Mouse (Mus musculus) liver, adult 2 months (tissue): ENCODE measurements around the gene Dok5. TPM values are rescaled to one million over a fixed set of nuclear protein-coding genes. Genes with fewer than 3 reads are reported as not detected.

ENCODE experiments used
- DNase-seq: peaks from one replicate; pipeline ENCODE4 v3.0.0-alpha.2; 2011; ENCODE audit warnings: low read depth, low spot score; ENCODE audit errors: extremely low read depth
- H3K27ac ChIP-seq: fragments of 200-500 bp; replicated peaks from 2 replicates; pipeline ENCODE4 v1.5.1; 2012; ENCODE audit warnings: low read depth, mild to moderate bottlenecking, control low read depth, inconsistent platforms, low read length; ENCODE audit not compliant: insufficient read depth
- H3K27me3 ChIP-seq: fragments of 200-500 bp; 2 replicates; pipeline ENCODE4 v1.6.1; 2012; ENCODE audit warnings: mild to moderate bottlenecking, moderate library complexity, low read length, inconsistent platforms; ENCODE audit not compliant: control insufficient read depth, insufficient read depth
- H3K36me3 ChIP-seq: fragments of 200-500 bp; 2 replicates; pipeline ENCODE4 v1.6.1; 2012; ENCODE audit warnings: low read length, inconsistent platforms; ENCODE audit not compliant: control insufficient read depth, insufficient read depth
- H3K4me1 ChIP-seq: fragments of 200-500 bp; 2 replicates; pipeline ENCODE4 v1.6.1; 2011; ENCODE audit warnings: low read length; ENCODE audit not compliant: control insufficient read depth, insufficient read depth
- H3K4me3 ChIP-seq: fragments of 200-500 bp; 2 replicates; pipeline ENCODE4 v1.5.1; 2011; ENCODE audit warnings: low read depth, mild to moderate bottlenecking, control low read depth, low read length, moderate library complexity; ENCODE audit not compliant: insufficient read depth
- H3K79me2 ChIP-seq: fragments of 200-500 bp; 2 replicates; pipeline ENCODE4 v1.6.1; 2012; ENCODE audit warnings: inconsistent platforms, mild to moderate bottlenecking, low read length, moderate library complexity; ENCODE audit not compliant: control insufficient read depth, insufficient read depth
- H3K9ac ChIP-seq: fragments of 200-500 bp; 2 replicates; pipeline ENCODE4 v1.6.1; 2012; ENCODE audit warnings: low read depth, mild to moderate bottlenecking, control low read depth, inconsistent platforms, low read length
- CTCF ChIP-seq: fragments of 200-500 bp; IDR thresholded peaks from 2 replicates; pipeline ENCODE4 v1.5.1; 2011; ENCODE audit warnings: low read depth, low read length, control low read depth
- POLR2A ChIP-seq: fragments of 200-500 bp; IDR thresholded peaks from 2 replicates; pipeline ENCODE4 v1.6.1; 2011; ENCODE audit warnings: low read length, control low read depth; ENCODE audit not compliant: insufficient read depth; ENCODE audit errors: extremely low read depth
- WGBS: fragments of 180-500 bp; shearing (Covaris S2); methylation state at CpG from one replicate; pipeline ENCODE4 v1.1.7; 2018; 5-methylcytosine and 5-hydroxymethylcytosine counted together
- polyA plus RNA-seq: library from polyadenylated mRNA; depleted of rRNA; stranded (reverse); fragments of >200 nt; gene quantifications from 2 replicates; pipeline ENCODE4 v1.2.3, GENCODE M21; 2012
- total RNA-seq: library from RNA; depleted of rRNA; stranded (reverse); fragments of >200 nt; gene quantifications from 2 replicates; pipeline ENCODE4 v1.2.3, GENCODE M21; 2014

The Dok5 gene
- total and polyA plus RNA-seq, 2 experiments, result not detected

DNA sequence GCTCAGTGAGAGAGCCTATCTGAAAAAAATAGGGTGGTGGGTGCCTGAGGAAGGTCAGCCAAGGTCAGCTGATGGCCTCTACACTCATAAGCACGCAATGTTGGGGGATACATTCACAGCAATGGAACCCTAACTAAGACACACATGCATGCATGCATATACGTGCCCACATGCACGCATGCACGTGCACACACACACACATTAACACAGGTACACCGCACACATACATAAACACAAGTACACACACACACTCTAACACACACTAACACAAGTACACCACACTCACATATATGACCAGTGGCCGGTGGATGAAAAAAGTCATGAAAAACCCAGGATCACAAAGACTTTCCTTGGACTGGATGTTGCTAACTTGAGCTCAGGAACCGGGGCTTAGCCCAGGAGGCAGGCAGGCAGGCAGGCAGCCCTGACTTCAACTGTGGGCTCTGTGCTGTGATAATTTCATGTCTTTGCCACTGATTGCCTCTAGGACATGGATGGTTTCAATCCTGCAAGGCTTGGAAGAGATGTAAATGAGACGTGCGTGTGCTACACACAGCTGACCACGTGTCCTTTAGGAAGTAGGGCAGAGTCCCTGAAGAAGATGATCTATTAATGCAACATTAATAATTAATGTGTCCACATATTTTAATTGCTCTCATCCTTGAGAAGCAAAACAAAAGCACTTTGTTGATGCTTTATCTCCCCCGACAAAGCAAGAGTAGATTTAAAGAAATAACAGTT is 48.6 kb downstream of the Dok5 start:
- H3K4me3 ChIP-seq, result no peak overlapping the region
- WGBS, result 89% methylated on average over 11 of the region's 11 CpGs
- no peak for TF ChIP-seq CTCF
- TF ChIP-seq POLR2A, result no peak
- DNase-seq, result no peak
- H3K79me2 ChIP-seq, result no peaks in the 10 kb centered on the region
- H3K27ac ChIP-seq, result no peak overlapping the region
- no peaks in the 10 kb centered on the region for H3K27me3 ChIP-seq
- H3K9ac ChIP-seq, result no peak overlapping the region
- H3K4me1 ChIP-seq, result no peaks in the 10 kb centered on the region
- no peaks in the 10 kb centered on the region for H3K36me3 ChIP-seq

DNA sequence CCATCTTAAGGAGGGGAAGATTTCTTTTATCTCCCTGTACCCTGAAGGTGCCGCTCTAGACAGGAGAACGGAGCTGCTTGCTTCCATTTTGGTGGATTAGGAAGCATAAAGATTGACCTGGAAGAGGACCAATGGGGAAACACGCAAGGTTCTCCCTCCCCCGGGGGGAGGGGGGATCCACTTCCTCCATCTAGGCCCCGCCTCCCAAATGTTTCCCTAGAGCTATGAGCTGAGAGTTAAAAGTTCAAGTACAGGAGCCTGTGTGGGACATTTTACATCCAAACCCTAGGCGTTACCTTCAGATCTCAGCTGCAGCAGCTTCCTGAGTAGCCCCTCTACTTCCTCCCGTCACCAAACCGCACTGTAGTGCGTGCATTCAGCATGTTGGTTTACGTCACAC is 56.5 kb downstream of the Dok5 start:
- Histone ChIP-seq H3K4me3 (no peak overlapping the region), H3K27me3 (no peaks in the 10 kb centered on the region), H3K4me1 (no peaks in the 10 kb centered on the region), H3K79me2 (no peaks in the 10 kb centered on the region), H3K9ac (no peak overlapping the region), H3K27ac (no peak overlapping the region), H3K36me3 (no peaks in the 10 kb centered on the region)
- TF ChIP-seq CTCF (no peak), POLR2A (no peak)
- 91% methylated on average over 10 of the region's 10 CpGs for WGBS
- DNase-seq, result no peak

DNA sequence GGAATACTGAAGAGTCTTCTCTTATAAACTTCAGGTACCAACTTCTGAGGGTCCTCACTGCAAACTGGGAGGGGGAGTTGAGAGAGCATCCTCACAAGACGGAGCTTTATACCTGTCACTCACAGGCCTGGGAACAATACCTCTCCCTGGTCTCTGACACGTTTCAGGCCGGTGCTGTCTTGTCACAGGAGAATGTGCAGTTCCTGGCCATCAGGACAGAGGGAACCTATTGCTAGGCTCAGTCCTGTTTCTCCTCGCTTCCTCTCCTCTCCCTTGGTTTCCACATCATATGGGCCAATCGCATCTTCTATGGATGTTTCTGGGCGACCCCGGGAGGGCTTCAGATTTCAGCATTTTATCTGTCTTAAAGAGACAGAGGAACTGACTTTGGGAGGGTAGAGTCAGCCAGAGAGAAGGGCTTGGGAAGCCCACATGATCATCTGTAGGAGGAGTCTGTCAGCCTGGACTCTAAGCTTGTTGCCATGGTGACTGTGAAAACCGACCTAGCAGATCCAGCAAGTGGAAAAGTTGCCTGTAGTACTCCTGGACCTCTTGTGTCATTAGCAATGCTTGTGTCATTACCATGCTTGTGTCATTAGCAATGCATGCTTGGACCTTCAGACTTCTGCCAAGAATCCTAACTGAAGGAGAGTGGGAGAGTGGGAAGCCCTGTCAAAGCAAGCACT is 59.9 kb downstream of the Dok5 start:
- Histone ChIP-seq H3K36me3 (no peaks in the 10 kb centered on the region), H3K4me1 (no peaks in the 10 kb centered on the region), H3K27ac (no peak overlapping the region), H3K9ac (no peak overlapping the region), H3K79me2 (no peaks in the 10 kb centered on the region), H3K4me3 (no peak overlapping the region), H3K27me3 (no peaks in the 10 kb centered on the region)
- TF ChIP-seq POLR2A, result no peak
- WGBS, result 45% methylated on average over 8 of the region's 8 CpGs
- DNase-seq, result no peak

DNA sequence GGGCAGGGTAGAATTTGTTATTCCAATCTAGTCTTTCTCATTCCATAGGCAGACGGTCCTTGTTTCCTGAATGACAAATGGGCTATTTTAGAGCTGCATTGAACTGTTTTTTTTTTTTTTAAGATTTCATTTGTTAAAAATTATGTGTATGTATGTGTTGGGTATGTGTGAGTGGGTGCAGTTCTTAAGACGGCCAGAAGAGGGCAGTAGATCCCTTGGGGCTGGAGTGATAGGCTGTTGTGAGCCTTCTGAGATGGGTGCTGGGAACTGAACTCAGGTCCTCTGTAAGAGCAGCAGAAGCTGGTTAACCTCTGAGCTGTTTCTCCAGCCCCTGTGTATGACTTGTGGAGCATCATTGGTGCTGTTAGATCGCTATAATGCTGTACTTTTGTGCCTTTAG is 63.6 kb downstream of the Dok5 start:
- DNase-seq, result no peak
- H3K36me3 ChIP-seq, result no peaks in the 10 kb centered on the region
- H3K4me3 ChIP-seq, result no peak overlapping the region
- H3K79me2 ChIP-seq, result no peaks in the 10 kb centered on the region
- TF ChIP-seq CTCF (no peak), POLR2A (no peak)
- no peaks in the 10 kb centered on the region for H3K4me1 ChIP-seq
- 74% methylated on average over 3 of the region's 3 CpGs for WGBS
- H3K27me3 ChIP-seq, result no peaks in the 10 kb centered on the region
- no peak overlapping the region for H3K27ac ChIP-seq
- no peak overlapping the region for H3K9ac ChIP-seq

GRCm38 (mm10) chr2:170802984-170803383 is 71.4 kb downstream of the Dok5 start:
- Histone ChIP-seq H3K4me3 (no peak overlapping the region), H3K27ac (no peak overlapping the region), H3K36me3 (no peaks in the 10 kb centered on the region), H3K79me2 (no peaks in the 10 kb centered on the region), H3K27me3 (no peaks in the 10 kb centered on the region), H3K4me1 (no peaks in the 10 kb centered on the region), H3K9ac (no peak overlapping the region)
- DNase-seq, result no peak
- WGBS, result 87% methylated on average over 6 of the region's 6 CpGs
- TF ChIP-seq POLR2A (no peak), CTCF (no peak)
